Mouse (Mus musculus) brain, embryonic 14.5 days (tissue): ENCODE data around the gene Dlgap1.

Experiments
- CTCF ChIP-seq: fragments of 200-500 bp; IDR thresholded peaks from 2 replicates; pipeline ENCODE4 v1.5.1; 2012; ENCODE audit warnings: inconsistent platforms, mild to moderate bottlenecking, moderate library complexity, borderline replicate concordance; ENCODE audit not compliant: insufficient read depth, insufficient read length; ENCODE audit errors: extremely low read depth
- POLR2A ChIP-seq: fragments of 200-500 bp; IDR thresholded peaks from 2 replicates; pipeline ENCODE4 v1.6.1; 2012; ENCODE audit warnings: mild to moderate bottlenecking, inconsistent platforms, borderline replicate concordance; ENCODE audit not compliant: poor library complexity, insufficient read depth, insufficient read length, severe bottlenecking; ENCODE audit errors: extremely low read depth

GRCm38 (mm10) chr17:70838533-70838932, 869.7 kb downstream of the Dlgap1 start:
- TF ChIP-seq POLR2A (no peak), CTCF (no peak)
